8 mouse cellular contexts compared by ENCODE assay signal in the genomic region with DNA sequence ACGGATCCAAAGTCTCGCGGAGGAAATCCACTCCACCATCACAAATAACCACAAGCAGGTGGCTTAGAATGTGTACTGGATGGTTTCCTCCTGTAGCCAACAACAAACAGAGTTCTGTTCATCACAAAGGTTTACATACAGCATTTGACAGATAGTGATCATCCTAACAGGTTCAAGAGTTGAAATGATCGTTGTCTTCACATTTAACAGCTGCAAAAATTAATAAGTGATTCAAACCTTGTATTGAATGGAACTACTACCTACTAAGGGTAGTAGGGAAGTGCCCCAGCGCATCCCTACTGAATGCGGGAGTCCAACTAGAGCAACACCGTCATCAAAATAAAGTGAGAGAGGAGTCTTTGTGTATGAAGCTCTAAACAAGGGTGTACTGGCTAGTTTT. TPM values are rescaled to one million over a fixed set of nuclear protein-coding genes. Genes with fewer than 3 reads are reported as not detected.
A peak's percentile ranks its signal among the peaks of the same experiment; 100 is the strongest.
DNase-seq lines count a peak whose midpoint lies in the region; ATAC-seq and TF ChIP-seq lines count a peak whose summit lies in the region.

A gene (minus strand): TSS at position 101 of the 400 bp plus-strand sequence.

- H3K4me2 ChIP-seq in hindbrain, postnatal 0 days (ENCODE audit: low read depth, low read length), result peak within 1 kb of the TSS; percentile 89

- 93% methylated on average over 7 of the region's 7 CpGs for WGBS in hindbrain, postnatal 0 days

- peaks cover 8% of the 10 kb centered on the region; the same call in 1 of the 2 replicates for H3K4me1 ChIP-seq in hindbrain, postnatal 0 days (ENCODE audit: insufficient read depth, low read length)
- peaks cover 36% of the 10 kb centered on the region for H3K4me1 ChIP-seq in megakaryocyte, embryonic 14.5 days

- peak within 1 kb of the TSS; percentile 98 for H3K9ac ChIP-seq in hindbrain, postnatal 0 days (replicated peaks; ENCODE audit: low read length)

- peak within 1 kb of the TSS; percentile 100 for H3K4me3 ChIP-seq in gastrocnemius, adult 2 months
- H3K4me3 ChIP-seq in hindbrain, postnatal 0 days (ENCODE audit: low read length), result peak within 1 kb of the TSS; percentile 100
- H3K4me3 ChIP-seq in megakaryocyte, embryonic 14.5 days (replicated peaks), result peak within 1 kb of the TSS; percentile 92

- no peaks in the 10 kb centered on the region for H3K9me3 ChIP-seq in hindbrain, postnatal 0 days (ENCODE audit: low read length)
- no peaks in the 10 kb centered on the region for H3K9me3 ChIP-seq in megakaryocyte, embryonic 14.5 days

- peak within 1 kb of the TSS; percentile 99 for H3K27ac ChIP-seq in gastrocnemius, adult 2 months
- peak within 1 kb of the TSS; percentile 89 for H3K27ac ChIP-seq in hindbrain, postnatal 0 days

- no peak for DNase-seq in heart, adult 18-20 months
- no peak for DNase-seq in heart, adult 9 months (ENCODE audit: low spot score in 2 of 2)
- no peak for DNase-seq in adrenal gland, adult 8-10 months
- DNase-seq in gastrocnemius, adult 2 months, result no peak
- DNase-seq in hindbrain, postnatal 0 days (ENCODE audit: low spot score), result no peak
- no peak for DNase-seq in right cerebral cortex, adult 2 months (ENCODE audit: low spot score in 2 of 2)
- no peak for DNase-seq in ovary, postnatal 36 days (ENCODE audit: low spot score)

- no peaks in the 10 kb centered on the region for H3K27me3 ChIP-seq in hindbrain, postnatal 0 days (ENCODE audit: insufficient read depth, low read length)
- H3K27me3 ChIP-seq in megakaryocyte, embryonic 14.5 days (replicated peaks), result no peaks in the 10 kb centered on the region

- intact Hi-C loops in gastrocnemius, adult 2 months (cut with DNase I), result no loop called here

- ATAC-seq in hindbrain, postnatal 0 days, result no peak

- H3K36me3 ChIP-seq in hindbrain, postnatal 0 days (ENCODE audit: insufficient read depth, low read length), result peaks cover 6% of the 10 kb centered on the region; the same call in 1 of the 2 replicates
- peaks cover 22% of the 10 kb centered on the region for H3K36me3 ChIP-seq in megakaryocyte, embryonic 14.5 days (replicated peaks; ENCODE audit: low read length)

- TF ChIP-seq CTCF in gastrocnemius, adult 2 months (IDR thresholded peaks at IDR 0.05), result no peak
- TF ChIP-seq CTCF in hindbrain, postnatal 0 days (IDR thresholded peaks at IDR 0.05; ENCODE audit: low read depth), result no peak

RNA-seq across cellular contexts. Expression of the gene that starts here (rescaled TPM):
- 10 to 100 TPM; 85.1 to 87.2 TPM for total RNA-seq in heart, adult 18-20 months (2021)
- 100 to 1,000 TPM; 132 to 209 (median 154) TPM for total RNA-seq in adrenal gland, adult 8-10 months (2022)
- 100 to 1,000 TPM in 1 of 2 experiments, 10 to 100 TPM in 1; 76.1 to 121 TPM for total RNA-seq in gastrocnemius, adult 2 months (2021)
- total RNA-seq in hindbrain, postnatal 0 days (2014; rRNA removed), result 86.7 and 87.2 TPM in 2 replicates
- polyA plus RNA-seq in hindbrain, postnatal 0 days (2015; fragmentation: Nextera tagmentation; extraction: Ambion mirVana), result 585 and 630 TPM in 2 replicates
- polyA plus RNA-seq in megakaryocyte, embryonic 14.5 days (2012; ENCODE audit: insufficient read depth, low replicate concordance), result 24.6 TPM in 1 of 2 replicates, not detected in the other

Comparison
In these comparisons a context has a peak if more than half of its experiments do, and no peak if none do; other contexts are left out.
1. RNA of the gene that starts here (polyA plus RNA-seq): 585 to 630 TPM in hindbrain, postnatal 0 days; 24.6 TPM in megakaryocyte, embryonic 14.5 days; every median in the first group is over 10 times any median in the second.
2. Peak in every context shown above with its lines, with median percentiles within 50 percentile points of each other: H3K4me3 ChIP-seq.